ENCODE assay signal across 7 mouse cellular contexts in the genomic region with DNA sequence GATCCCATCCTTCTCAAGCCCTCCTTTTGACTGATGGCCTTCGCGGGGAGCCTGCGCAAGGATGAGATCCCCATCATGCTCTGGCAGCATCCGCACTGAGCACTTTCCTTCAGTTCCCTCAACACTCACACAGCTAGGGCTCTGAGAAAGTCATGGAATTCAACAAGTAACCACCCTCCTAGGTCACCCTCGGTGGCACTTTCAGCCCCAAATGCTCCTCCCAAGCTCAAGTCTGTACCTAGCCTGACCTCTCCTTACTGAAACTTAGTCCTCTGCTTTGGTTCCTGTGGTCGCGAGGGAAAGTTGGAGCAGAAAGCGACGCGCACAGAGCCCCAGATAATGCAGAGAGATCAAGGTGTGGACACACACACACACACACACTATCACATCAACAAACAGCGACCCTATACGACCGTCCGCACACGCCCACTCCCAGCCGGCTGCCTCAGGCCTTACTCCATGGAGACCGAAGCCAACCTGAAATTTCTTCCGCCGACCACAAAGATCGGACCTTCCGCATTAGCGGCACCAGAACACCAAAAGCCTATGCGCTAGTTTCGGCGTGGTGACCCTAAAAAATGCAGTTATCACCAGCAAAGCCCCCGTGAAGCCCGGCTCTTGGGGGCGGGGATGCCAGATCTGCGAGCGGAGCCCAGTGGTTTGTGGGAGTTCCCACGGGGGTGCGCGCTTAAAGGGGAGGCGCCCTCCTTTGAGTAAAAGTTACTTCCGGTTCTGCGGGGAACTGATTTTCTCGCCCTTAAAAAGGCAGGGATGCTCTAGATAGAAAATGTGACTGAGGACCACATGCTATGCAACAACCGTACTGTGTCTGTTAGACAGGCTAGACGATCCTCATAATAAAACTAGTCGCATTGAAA. TPM values are rescaled to one million over a fixed set of nuclear protein-coding genes. Genes with fewer than 3 reads are reported as not detected.
DNase-seq lines count a peak whose midpoint lies in the region; ATAC-seq lines count a peak whose summit lies in the region.

Gene Zfp974, minus strand, starts transcription at position 643 of the 878 bp plus-strand sequence.

- H3K27me3 ChIP-seq in hindbrain, embryonic 16.5 days (replicated peaks; ENCODE audit: control insufficient read depth, insufficient read depth, low read length): no peaks in the 10 kb centered on the region

- ATAC-seq in activated CD4-positive, CD25-positive, alpha-beta regulatory T cell, adult 4 months: peak; percentile 40
- peak; percentile 94 for ATAC-seq in hindbrain, embryonic 16.5 days
- peak; percentile 88 for ATAC-seq in megakaryocyte-erythroid progenitor cell, adult 5-6 weeks (replicated peaks; ENCODE audit: low FRiP score, low TSS enrichment, poor library complexity, severe bottlenecking)

- peak; percentile 71 to 76 for DNase-seq in cerebellum, postnatal 14 days
- peak; percentile 57 for DNase-seq in gastrocnemius, adult 18-20 months (ENCODE audit: low spot score)
- DNase-seq in left cerebral cortex, postnatal 14 days (ENCODE audit: low spot score in 2 of 2): peak; percentile 56 to 68
- peak; percentile 64 for DNase-seq in right cerebral cortex, postnatal 25 days

- peaks cover 6% of the 10 kb centered on the region for H3K4me1 ChIP-seq in hindbrain, embryonic 16.5 days (ENCODE audit: control insufficient read depth, insufficient read depth, low read depth, low read length)

- intact Hi-C loops in left cerebral cortex, postnatal 14 days (cut with DNase I): loop anchor here (5.0 kb wide), 1 partner anchor 92 kb away; the partner anchor contains the start of gene Zfp59

- peaks cover 8% of the 10 kb centered on the region for H3K36me3 ChIP-seq in hindbrain, embryonic 16.5 days (ENCODE audit: control insufficient read depth, insufficient read depth, low read length)

- H3K9ac ChIP-seq in hindbrain, embryonic 16.5 days (ENCODE audit: low read depth, low read length): peak within 1 kb of the TSS; percentile 76

- peak within 1 kb of the TSS; percentile 63 for H3K4me3 ChIP-seq in hindbrain, embryonic 16.5 days (ENCODE audit: low read length)

- WGBS in hindbrain, embryonic 16.5 days: 4% methylated on average over 40 of the region's 40 CpGs

- H3K27ac ChIP-seq in hindbrain, embryonic 16.5 days (ENCODE audit: low read depth, low read length): peak within 1 kb of the TSS; percentile 69

- H3K4me2 ChIP-seq in hindbrain, embryonic 16.5 days (ENCODE audit: low read length): peak within 1 kb of the TSS; percentile 92

- H3K9me3 ChIP-seq in hindbrain, embryonic 16.5 days (ENCODE audit: control insufficient read depth, low read length): no peaks in the 10 kb centered on the region

RNA-seq across cellular contexts. Expression of gene Zfp974, which starts in this region (rescaled TPM):
- polyA plus RNA-seq in activated CD4-positive, CD25-positive, alpha-beta regulatory T cell, adult 4 months (2017; shearing (Covaris generic)): 1 to 10 TPM; 3.3 to 4.5 TPM
- 1 to 10 TPM; 2.8 to 5.0 TPM for total RNA-seq in gastrocnemius, adult 18-20 months (2021)
- polyA plus RNA-seq in hindbrain, embryonic 16.5 days (2015; fragmentation: Nextera tagmentation; extraction: Ambion mirVana): 12.2 and 14.8 TPM in 2 replicates
- total RNA-seq in left cerebral cortex, postnatal 14 days (2021): 10 to 100 TPM; 12.9 to 13.1 TPM
- 0.27 and 4.0 TPM in 2 replicates for total RNA-seq in megakaryocyte-erythroid progenitor cell, adult 5-6 weeks (2014; fragmentation: Nextera tagmentation)
- 0.61 and 0.80 TPM in 2 replicates for total RNA-seq in megakaryocyte-erythroid progenitor cell, adult 5-6 weeks (2017)

Comparison
In these comparisons a context has a peak if more than half of its experiments do, and no peak if none do; other contexts are left out.
1. Peak in every context shown above with its lines: DNase-seq, ATAC-seq, H3K4me3 ChIP-seq and H3K27ac ChIP-seq.
2. ATAC-seq: peak in every context shown above with its lines; median percentile 94 in hindbrain, embryonic 16.5 days; 88 in megakaryocyte-erythroid progenitor cell, adult 5-6 weeks; 40 in activated CD4-positive, CD25-positive, alpha-beta regulatory T cell, adult 4 months.